Mouse (Mus musculus): ENCODE data around the gene Maff.

Gene Maff

GRCm38 (mm10) chr15:79366402-79366801, 20.0 kb downstream of the Maff start:
- no peak for DNase-seq

- DNase-seq = no peak
Measured at GRCm38 (mm10) chr15:79368313-79368811, 21.9 kb downstream of the Maff start.

GRCm38 (mm10) chr15:79368861-79369440, 22.5 kb downstream of the Maff start:
- no peak for DNase-seq

- DNase-seq = no peak
Measured at GRCm38 (mm10) chr15:79369452-79370280, 23.2 kb downstream of the Maff start.

- DNase-seq = no peak
Measured at GRCm38 (mm10) chr15:79370281-79370843, 23.9 kb downstream of the Maff start.

GRCm38 (mm10) chr15:79374760-79375159, 28.3 kb downstream of the Maff start:
- no peak for DNase-seq

- no peak for DNase-seq
Measured at GRCm38 (mm10) chr15:79377681-79378080, 31.3 kb downstream of the Maff start.

GRCm38 (mm10) chr15:79378608-79379007, 32.2 kb downstream of the Maff start:
- DNase-seq = no peak

- DNase-seq = no peak
Measured at GRCm38 (mm10) chr15:79379658-79380057, 33.2 kb downstream of the Maff start.

- peak; percentile 71 for DNase-seq
Measured at GRCm38 (mm10) chr15:79380468-79381444, 34.3 kb downstream of the Maff start.

- DNase-seq = no peak
Measured at GRCm38 (mm10) chr15:79381644-79382043, 35.2 kb downstream of the Maff start.

GRCm38 (mm10) chr15:79387081-79387480, 40.7 kb downstream of the Maff start:
- DNase-seq = no peak

- no peak for DNase-seq
Measured at GRCm38 (mm10) chr15:79387611-79388010, 41.2 kb downstream of the Maff start.

GRCm38 (mm10) chr15:79388171-79388570, 41.8 kb downstream of the Maff start:
- no peak for DNase-seq

GRCm38 (mm10) chr15:79390434-79390833, 44.0 kb downstream of the Maff start:
- DNase-seq = no peak

GRCm38 (mm10) chr15:79391447-79392093, 45.1 kb downstream of the Maff start:
- no peak for DNase-seq

- no peak for DNase-seq
Measured at GRCm38 (mm10) chr15:79392527-79392926, 46.1 kb downstream of the Maff start.

GRCm38 (mm10) chr15:79393101-79393500, 46.7 kb downstream of the Maff start:
- DNase-seq = no peak

- no peak for DNase-seq
Measured at GRCm38 (mm10) chr15:79394842-79395241, 48.4 kb downstream of the Maff start.

- no peak for DNase-seq
Measured at GRCm38 (mm10) chr15:79395281-79395680, 48.9 kb downstream of the Maff start.

GRCm38 (mm10) chr15:79396736-79397135, 50.3 kb downstream of the Maff start:
- DNase-seq = no peak
